In the genomic region with DNA sequence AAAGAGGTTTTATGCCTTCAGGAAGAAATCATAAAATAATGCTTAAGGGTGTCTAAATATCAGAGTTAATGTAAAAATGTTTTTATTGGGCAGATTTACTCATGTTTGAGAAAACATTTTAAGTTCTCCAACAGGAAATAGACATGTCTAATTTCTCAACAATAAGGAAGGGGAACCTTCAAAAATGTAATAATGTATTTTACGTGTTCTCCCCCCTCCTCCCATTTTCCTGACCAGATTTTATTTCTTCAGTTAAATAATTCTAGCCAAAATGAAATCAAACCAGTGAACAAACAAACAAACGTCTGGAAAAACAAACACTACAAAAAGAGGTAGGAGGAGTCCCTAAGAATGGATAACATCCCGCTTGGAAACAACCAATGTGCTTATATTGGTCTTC, we compare ENCODE assay signal across 21 mouse cellular contexts. TPM values are rescaled to one million over a fixed set of nuclear protein-coding genes. Genes with fewer than 3 reads are reported as not detected.
A peak's percentile ranks its signal among the peaks of the same experiment; 100 is the strongest.
DNase-seq lines count a peak whose midpoint lies in the region; ATAC-seq and TF ChIP-seq lines count a peak whose summit lies in the region.
"Had no signal": no experiment of that assay in that cellular context is flagged by ENCODE, and none has a peak within 500 bp of the region (broad histone marks: within the 10 kb centered on the region; RNA-seq: fewer than 3 reads in every experiment).

No protein-coding gene starts in this region.

- ATAC-seq in kidney, postnatal 0 days (replicated peaks; ENCODE audit: low FRiP score, low read depth): no peak
- ATAC-seq: activated CD4-positive, CD25-positive, alpha-beta regulatory T cell, adult 4 months; CD4-positive, CD25-positive, alpha-beta regulatory T cell, adult 4 months; forebrain, embryonic 13.5 days had no signal

- no peaks in the 10 kb centered on the region for H3K36me3 ChIP-seq in kidney, postnatal 0 days (ENCODE audit: insufficient read depth, low read length)
- H3K36me3 ChIP-seq in myocyte (ENCODE audit: control insufficient read depth, insufficient read depth): no peaks in the 10 kb centered on the region
- H3K36me3 ChIP-seq: embryonic facial prominence, embryonic 10.5 days; embryonic facial prominence, embryonic 12.5 days; forebrain, embryonic 15.5 days; G1E had no signal

- no peaks in the 10 kb centered on the region for H3K9me3 ChIP-seq in kidney, postnatal 0 days (replicated peaks; ENCODE audit: low read length)
- H3K9me3 ChIP-seq: embryonic facial prominence, embryonic 10.5 days; embryonic facial prominence, embryonic 12.5 days; forebrain, embryonic 13.5 days; forebrain, embryonic 15.5 days; G1E had no signal

- H3K79me2 ChIP-seq in myocyte (ENCODE audit: control insufficient read depth, insufficient read depth): no peaks in the 10 kb centered on the region

- no peak overlapping the region for H3K4me3 ChIP-seq in gastrocnemius, adult 2 months
- no peak overlapping the region for H3K4me3 ChIP-seq in kidney, postnatal 0 days (replicated peaks; ENCODE audit: low read depth, low read length)
- H3K4me3 ChIP-seq in myocyte: peak overlapping the region; percentile 12
- H3K4me3 ChIP-seq: embryonic facial prominence, embryonic 10.5 days; embryonic facial prominence, embryonic 12.5 days; forebrain, embryonic 13.5 days; forebrain, embryonic 15.5 days had no signal

- DNase-seq in gastrocnemius, adult 2 months: no peak
- no peak for DNase-seq in gastrocnemius, postnatal 25 days
- DNase-seq in kidney, postnatal 0 days (ENCODE audit: low spot score): peak; percentile 52
- no peak for DNase-seq in kidney, postnatal 4 days
- DNase-seq: adrenal gland, adult 8-10 months; B cell, adult 2 months; cerebellum, adult 11-12 months; cerebellum, adult 2 months; cerebellum, adult 9-10 months; cerebellum, postnatal 10 days; cerebellum, postnatal 25 days had no signal

- H3K9ac ChIP-seq in kidney, postnatal 0 days (ENCODE audit: low read depth, low read length): no peak overlapping the region
- H3K9ac ChIP-seq: embryonic facial prominence, embryonic 12.5 days; forebrain, embryonic 13.5 days; forebrain, embryonic 15.5 days had no signal

- peak overlapping the region; percentile 38; the same call in 1 of the 2 replicates for H3K27ac ChIP-seq in gastrocnemius, adult 2 months
- no peak overlapping the region for H3K27ac ChIP-seq in kidney, postnatal 0 days
- H3K27ac ChIP-seq: embryonic facial prominence, embryonic 10.5 days; embryonic facial prominence, embryonic 12.5 days; forebrain, embryonic 13.5 days; forebrain, embryonic 15.5 days had no signal

- no peaks in the 10 kb centered on the region for H3K27me3 ChIP-seq in kidney, postnatal 0 days (ENCODE audit: insufficient read depth, low read length)
- H3K27me3 ChIP-seq in myocyte (ENCODE audit: control insufficient read depth, insufficient read depth, insufficient read length): no peaks in the 10 kb centered on the region
- H3K27me3 ChIP-seq: CH12.LX; embryonic facial prominence, embryonic 12.5 days; forebrain, embryonic 13.5 days; forebrain, embryonic 15.5 days; Patski had no signal

- no peak for TF ChIP-seq CTCF in gastrocnemius, adult 2 months (IDR thresholded peaks at IDR 0.05)
- TF ChIP-seq CTCF in kidney, postnatal 0 days (IDR thresholded peaks at IDR 0.05; ENCODE audit: low read depth): no peak

- H3K4me2 ChIP-seq in kidney, postnatal 0 days (ENCODE audit: low read length): no peak overlapping the region
- no peak overlapping the region for H3K4me2 ChIP-seq in myocyte (ENCODE audit: low read depth)
- H3K4me2 ChIP-seq: embryonic facial prominence, embryonic 12.5 days; forebrain, embryonic 13.5 days; forebrain, embryonic 15.5 days had no signal

- H3K4me1 ChIP-seq in kidney, postnatal 0 days (replicated peaks; ENCODE audit: insufficient read depth, low read length): no peaks in the 10 kb centered on the region
- H3K4me1 ChIP-seq: embryonic facial prominence, embryonic 10.5 days; embryonic facial prominence, embryonic 12.5 days; forebrain, embryonic 13.5 days had no signal

- TF ChIP-seq POLR2A in myocyte (IDR thresholded peaks at IDR 0.05; ENCODE audit: insufficient read length, low read depth): no peak

- intact Hi-C loops in gastrocnemius, adult 2 months (cut with DNase I): loop anchor here (10.0 kb wide), 2 partner anchors 271 to 1871 kb away; no protein-coding TSS in a partner anchor

- WGBS in kidney, postnatal 0 days: 35% methylated on average over 3 of the region's 3 CpGs

- no peak overlapping the region for H3ac ChIP-seq in myocyte (ENCODE audit: control insufficient read depth, insufficient read length)

TF ChIP-seq in myocyte, 11 proteins besides CTCF, POLR2A, EP300 and RAD21:
- no peak for TF ChIP-seq TCF3 (IDR thresholded peaks at IDR 0.05; ENCODE audit: insufficient read length, low read depth)
- TF ChIP-seq REST (IDR thresholded peaks at IDR 0.05; ENCODE audit: insufficient read depth, insufficient read length): no peak
- TF ChIP-seq SRF (IDR thresholded peaks at IDR 0.05; ENCODE audit: control insufficient read depth, insufficient read length, low read depth): no peak
- no peak for TF ChIP-seq E2F4 (IDR thresholded peaks at IDR 0.05; ENCODE audit: insufficient read depth)
- TF ChIP-seq MYOD1 (IDR thresholded peaks at IDR 0.05; ENCODE audit: control insufficient read depth in 1 of 3, insufficient read length in 2 of 3, low read depth in 2 of 3): no peak
- TF ChIP-seq MYOG (IDR thresholded peaks at IDR 0.05; ENCODE audit: control insufficient read depth in 1 of 3, insufficient read depth in 1 of 3, insufficient read length in 2 of 3, low read depth in 2 of 3): no peak
- TF ChIP-seq POLR2AphosphoS2 (IDR thresholded peaks at IDR 0.05; ENCODE audit: insufficient read length, low read depth): no peak
- no peak for TF ChIP-seq TCF12 (IDR thresholded peaks at IDR 0.05; ENCODE audit: insufficient read depth, poor library complexity, severe bottlenecking)
- TF ChIP-seq USF1 (IDR thresholded peaks at IDR 0.05; ENCODE audit: low read depth): no peak
- TF ChIP-seq MAX (IDR thresholded peaks at IDR 0.05; ENCODE audit: low read depth): no peak
- no peak for TF ChIP-seq CEBPB (IDR thresholded peaks at IDR 0.05; ENCODE audit: insufficient read depth, poor library complexity, severe bottlenecking)

RNA-seq across cellular contexts. Expression of gene Akr1e1, which starts 54.4 kb away (rescaled TPM):
- 10 to 100 TPM in 1 of 2 experiments, 1 to 10 TPM in 1; 9.7 to 14.5 TPM for total RNA-seq in gastrocnemius, adult 2 months (2021)
- 10 to 100 TPM; 13.9 to 14.2 TPM for total RNA-seq in gastrocnemius, postnatal 25 days (2021)
- polyA plus RNA-seq in kidney, postnatal 0 days (2015; fragmentation: Nextera tagmentation; extraction: Ambion mirVana): 45.8 and 47.7 TPM in 2 replicates
- polyA plus RNA-seq in myocyte (2012; fragmentation: generic; extraction: Trizol): 11.4 TPM
